Mouse (Mus musculus): ENCODE data around the gene Lyrm7.
A peak's percentile ranks its signal among the peaks of the same experiment; 100 is the strongest.

Lyrm7 gene

GRCm38 (mm10) chr11:54801791-54802558 is 58.7 kb downstream of the Lyrm7 start:
- no peak for DNase-seq (ENCODE audit: low read depth, low spot score)

- DNase-seq (ENCODE audit: low read depth, low spot score), result no peak
These were observed 64.2 kb downstream of the Lyrm7 start for GRCm38 (mm10) chr11:54796551-54796950.

- DNase-seq (ENCODE audit: low read depth, low spot score), result no peak
These were observed 66.0 kb downstream of the Lyrm7 start for GRCm38 (mm10) chr11:54794678-54795077.

GRCm38 (mm10) chr11:54793173-54793572 is 67.5 kb downstream of the Lyrm7 start:
- no peak for DNase-seq (ENCODE audit: low read depth, low spot score)

- DNase-seq (ENCODE audit: low read depth, low spot score), result no peak
These were observed 69.3 kb downstream of the Lyrm7 start for GRCm38 (mm10) chr11:54791458-54791857.

- DNase-seq (ENCODE audit: low read depth, low spot score), result peak; percentile 98
These were observed 72.9 kb downstream of the Lyrm7 start, which contains the start of gene Cdc42se2 for GRCm38 (mm10) chr11:54787488-54788474. Cdc42se2 (minus strand) TSS chr11:54787675.

GRCm38 (mm10) chr11:54786858-54787487 is 73.7 kb downstream of the Lyrm7 start:
- DNase-seq (ENCODE audit: low read depth, low spot score), result peak; percentile 67

GRCm38 (mm10) chr11:54785566-54785965 is 75.2 kb downstream of the Lyrm7 start:
- no peak for DNase-seq (ENCODE audit: low read depth, low spot score)

GRCm38 (mm10) chr11:54784436-54784835 is 76.3 kb downstream of the Lyrm7 start:
- DNase-seq (ENCODE audit: low read depth, low spot score), result no peak

GRCm38 (mm10) chr11:54782253-54782652 is 78.5 kb downstream of the Lyrm7 start:
- no peak for DNase-seq (ENCODE audit: low read depth, low spot score)

- no peak for DNase-seq (ENCODE audit: low read depth, low spot score)
These were observed 80.8 kb downstream of the Lyrm7 start for GRCm38 (mm10) chr11:54779946-54780345.

GRCm38 (mm10) chr11:54778131-54778844 is 82.4 kb downstream of the Lyrm7 start:
- no peak for DNase-seq (ENCODE audit: low read depth, low spot score)

GRCm38 (mm10) chr11:54777387-54778130 is 83.2 kb downstream of the Lyrm7 start:
- DNase-seq (ENCODE audit: low read depth, low spot score), result no peak

Measured in forelimb bud, embryonic 11.5 days (tissue).